Mouse (Mus musculus) hindbrain, embryonic 12.5 days (tissue): ENCODE results near the gene Cdk8. TPM values are rescaled to one million over a fixed set of nuclear protein-coding genes. Genes with fewer than 3 reads are reported as not detected.

Experiments used
- ATAC-seq: fragments of 200-750 bp; cut with Nextera tagmentation; 2 replicates; pipeline ENCODE4 v1.8.0; 2017; ENCODE audit warnings: moderate TSS enrichment; ENCODE audit not compliant: low FRiP score
- H3K27ac ChIP-seq: fragments of 300-500 bp; sonication (generic); 2 replicates; pipeline ENCODE4 v1.5.1; 2016; ENCODE audit warnings: mild to moderate bottlenecking
- H3K27me3 ChIP-seq: fragments of 300-500 bp; sonication (generic); 2 replicates; pipeline ENCODE4 v1.6.1; 2016; ENCODE audit warnings: mild to moderate bottlenecking
- H3K36me3 ChIP-seq: fragments of 300-500 bp; sonication (generic); 2 replicates; pipeline ENCODE4 v1.6.1; 2016; ENCODE audit warnings: mild to moderate bottlenecking
- H3K4me1 ChIP-seq: fragments of 300-500 bp; sonication (generic); 2 replicates; pipeline ENCODE4 v1.6.1; 2016
- H3K4me2 ChIP-seq: fragments of 300-500 bp; sonication (generic); replicated peaks from 2 replicates; pipeline ENCODE4 v1.6.1; 2016; ENCODE audit warnings: mild to moderate bottlenecking
- H3K4me3 ChIP-seq: fragments of 300-500 bp; sonication (generic); 2 replicates; pipeline ENCODE4 v1.5.1; 2016; ENCODE audit warnings: mild to moderate bottlenecking
- H3K9ac ChIP-seq: fragments of 300-500 bp; sonication (generic); 2 replicates; pipeline ENCODE4 v1.6.1; 2016; ENCODE audit warnings: mild to moderate bottlenecking, moderate library complexity
- H3K9me3 ChIP-seq: fragments of 300-500 bp; sonication (generic); replicated peaks from 2 replicates; pipeline ENCODE4 v1.6.1; 2016; ENCODE audit warnings: mild to moderate bottlenecking
- WGBS: fragments of 180-500 bp; shearing (Covaris S2); methylation state at CpG from one replicate; pipeline ENCODE4 v1.1.7; 2016; 5-methylcytosine and 5-hydroxymethylcytosine counted together
- polyA plus RNA-seq: library from polyadenylated mRNA; unstranded; fragments of >200 nt; fragmentation: Nextera tagmentation; extraction: Ambion mirVana; gene quantifications from 2 replicates; pipeline ENCODE4 v1.2.1, GENCODE M21; 2016

Gene Cdk8
- polyA plus RNA-seq, 1 experiment from 2014 or later: 32.6 TPM

DNA sequence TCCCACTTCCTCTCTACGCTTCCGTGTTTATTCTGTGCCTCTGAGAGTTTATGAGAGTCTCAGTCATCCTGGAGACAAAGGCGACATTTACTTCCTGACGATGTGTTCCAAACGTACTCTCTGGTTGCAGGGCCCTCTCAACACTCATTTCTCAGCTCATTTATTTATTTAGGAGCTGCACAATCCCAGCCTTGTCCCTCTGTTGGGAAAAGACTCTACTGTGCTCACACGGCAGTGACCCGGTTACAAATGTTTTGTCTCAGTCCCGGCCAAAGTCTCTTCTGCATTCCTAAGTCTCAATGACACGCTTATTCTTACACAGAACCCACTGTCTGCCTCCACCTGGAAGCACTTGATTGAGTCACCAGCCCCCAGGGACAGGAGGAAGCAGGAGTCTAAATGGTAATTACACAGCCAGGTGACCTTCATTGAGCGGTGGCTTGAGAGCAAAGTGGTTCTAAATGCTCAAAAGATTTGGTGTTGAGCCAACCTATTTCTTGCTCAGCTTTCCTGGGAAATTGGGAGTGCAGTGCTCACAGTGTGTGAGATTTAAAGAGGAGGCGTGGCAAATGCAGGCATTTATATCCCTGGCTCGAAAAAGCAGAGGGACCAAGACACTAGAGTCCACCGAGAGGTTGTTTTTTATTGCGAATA is 84.4 kb downstream of the Cdk8 start:
- 57% methylated on average over 14 of the region's 14 CpGs for WGBS

DNA sequence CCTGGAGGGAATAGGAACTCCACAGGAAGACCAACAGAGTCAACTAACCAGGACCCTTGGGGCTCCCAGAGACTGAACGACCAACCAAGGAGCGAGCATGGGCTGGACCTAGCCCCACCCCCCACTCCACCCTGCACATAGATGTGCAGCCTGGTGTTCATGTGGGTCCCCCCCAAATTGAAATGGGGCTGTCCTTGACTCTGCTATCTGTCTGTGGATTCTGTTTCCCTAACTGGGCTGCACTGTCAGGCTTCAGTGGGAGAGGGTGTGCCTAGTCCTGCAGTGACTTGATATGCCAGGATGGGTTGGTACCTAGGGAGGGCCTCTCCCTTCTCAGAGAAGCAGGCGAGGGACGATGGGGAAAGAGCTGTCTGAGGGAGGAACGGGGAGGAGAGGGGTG is 85.3 kb downstream of the Cdk8 start:
- peaks cover 14% of the 10 kb centered on the region for H3K4me1 ChIP-seq
- 86% methylated on average over 5 of the region's 5 CpGs for WGBS
- H3K27me3 ChIP-seq: no peaks in the 10 kb centered on the region
- H3K9me3 ChIP-seq: no peaks in the 10 kb centered on the region
- no peak overlapping the region for H3K4me2 ChIP-seq
- H3K9ac ChIP-seq: no peak overlapping the region
- peak; percentile 49; the same call in 1 of the 2 replicates for ATAC-seq
- no peak overlapping the region for H3K4me3 ChIP-seq
- H3K27ac ChIP-seq: no peak overlapping the region
- no peaks in the 10 kb centered on the region for H3K36me3 ChIP-seq

More for the DNA sequence above, 84.4 kb downstream of the Cdk8 start:
- no peak overlapping the region for H3K4me3 ChIP-seq
- H3K27me3 ChIP-seq: no peaks in the 10 kb centered on the region
- H3K4me1 ChIP-seq: peaks cover 14% of the 10 kb centered on the region
- H3K4me2 ChIP-seq: no peak overlapping the region; the same call in 1 of the 2 replicates
- H3K36me3 ChIP-seq: no peaks in the 10 kb centered on the region
- H3K9me3 ChIP-seq: no peaks in the 10 kb centered on the region
- H3K9ac ChIP-seq: no peak overlapping the region
- H3K27ac ChIP-seq: peak overlapping the region; percentile 35; the same call in 1 of the 2 replicates
- 0 out of 2 replicates have a peak, but pooled peaks have one; percentile 55 for ATAC-seq

DNA sequence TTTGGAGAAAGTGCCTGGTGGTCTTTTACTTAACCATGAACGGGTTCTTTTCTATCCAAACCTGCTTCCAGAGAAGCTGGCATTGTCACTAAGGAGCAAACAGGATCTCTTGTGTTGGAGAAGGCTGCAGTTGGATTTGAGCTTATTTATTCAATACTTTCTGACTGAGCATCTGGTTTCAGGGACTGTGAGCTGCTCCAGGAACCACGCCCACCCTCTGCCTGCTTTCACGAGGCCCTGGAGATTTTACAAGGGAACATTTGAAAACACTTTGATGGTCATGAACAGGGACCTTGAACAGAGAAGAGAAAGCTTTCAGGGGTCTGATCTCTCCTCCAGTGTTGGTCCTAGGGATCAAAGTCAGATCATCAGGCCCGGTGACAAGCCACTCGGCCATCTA is 87.0 kb downstream of the Cdk8 start:
- WGBS: 77% methylated on average over 5 of the region's 5 CpGs
- Histone ChIP-seq H3K27me3 (no peaks in the 10 kb centered on the region), H3K27ac (no peak overlapping the region), H3K4me2 (no peak overlapping the region), H3K4me3 (no peak overlapping the region), H3K4me1 (peaks cover 14% of the 10 kb centered on the region), H3K9ac (no peak overlapping the region), H3K36me3 (no peaks in the 10 kb centered on the region), H3K9me3 (no peaks in the 10 kb centered on the region)
- ATAC-seq: no peak

DNA sequence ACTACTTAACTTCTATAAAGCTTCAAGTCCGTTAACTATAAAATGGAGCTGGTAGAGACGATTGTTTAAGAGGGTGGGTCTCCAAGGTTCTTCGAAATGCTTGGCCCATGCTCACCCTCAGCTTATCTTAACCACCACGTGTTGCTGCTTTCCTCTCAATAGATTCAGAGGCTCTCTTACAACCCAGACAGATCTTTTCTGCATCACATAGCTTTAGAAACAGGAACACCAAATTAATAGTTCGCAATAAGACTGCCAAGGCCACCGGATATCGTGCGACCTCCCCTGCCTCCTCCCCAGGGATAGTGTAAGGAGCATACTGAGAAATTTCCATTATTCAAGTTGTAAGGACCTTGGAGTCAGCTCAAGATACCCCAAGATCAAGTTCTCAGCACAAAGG is 87.4 kb downstream of the Cdk8 start:
- H3K4me1 ChIP-seq: peaks cover 14% of the 10 kb centered on the region
- H3K36me3 ChIP-seq: no peaks in the 10 kb centered on the region
- no peak overlapping the region for H3K9ac ChIP-seq
- 88% methylated on average over 8 of the region's 8 CpGs for WGBS
- H3K4me2 ChIP-seq: no peak overlapping the region
- H3K27ac ChIP-seq: no peak overlapping the region
- no peak overlapping the region for H3K4me3 ChIP-seq
- no peak for ATAC-seq
- no peaks in the 10 kb centered on the region for H3K9me3 ChIP-seq
- H3K27me3 ChIP-seq: no peaks in the 10 kb centered on the region

DNA sequence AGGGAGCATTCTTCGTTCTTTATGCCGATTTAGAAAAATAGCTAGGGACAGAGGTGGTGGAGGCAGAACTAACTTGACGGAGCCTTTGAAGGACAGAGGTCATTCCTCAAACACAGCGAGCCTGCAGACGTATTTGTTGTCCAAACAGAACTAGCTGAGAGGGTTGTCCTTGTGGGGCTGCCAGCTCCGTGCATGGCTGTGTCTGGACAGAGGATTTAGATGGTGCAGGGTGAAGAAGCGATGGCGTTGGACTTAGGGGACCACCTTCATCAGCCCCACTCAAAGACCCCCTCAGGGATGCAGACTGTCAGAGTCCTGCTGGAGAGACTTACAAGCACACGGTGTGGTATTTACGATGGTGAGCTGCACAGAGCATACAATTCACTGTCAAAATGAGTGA is 97.9 kb downstream of the Cdk8 start:
- ATAC-seq: no peak
- Histone ChIP-seq H3K27ac (no peak overlapping the region), H3K9ac (no peak overlapping the region), H3K27me3 (no peaks in the 10 kb centered on the region), H3K4me1 (no peaks in the 10 kb centered on the region), H3K4me3 (no peak overlapping the region), H3K9me3 (no peaks in the 10 kb centered on the region), H3K4me2 (no peak overlapping the region), H3K36me3 (no peaks in the 10 kb centered on the region)
- 58% methylated on average over 10 of the region's 10 CpGs for WGBS

DNA sequence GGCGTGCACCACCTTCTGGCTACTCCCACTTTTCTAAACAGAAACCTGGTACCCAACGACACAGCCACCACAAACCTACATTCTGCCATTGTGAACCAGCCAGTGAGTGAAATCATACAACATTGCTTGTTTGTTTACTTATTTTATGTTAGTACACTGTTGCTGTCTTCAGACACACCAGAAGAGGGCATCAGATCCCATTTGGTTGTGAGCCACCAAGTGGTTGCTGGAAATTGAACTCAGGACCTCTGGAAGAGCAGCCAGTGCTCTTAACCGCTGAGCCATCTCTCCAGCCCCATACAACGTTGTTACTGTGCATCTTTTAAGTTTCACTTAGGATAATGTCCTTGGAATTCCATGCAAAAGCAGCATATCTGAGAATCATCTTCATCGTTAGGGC is 98.5 kb downstream of the Cdk8 start:
- no peak for ATAC-seq
- no peaks in the 10 kb centered on the region for H3K4me1 ChIP-seq
- H3K27ac ChIP-seq: no peak overlapping the region
- H3K4me2 ChIP-seq: no peak overlapping the region
- WGBS: 92% methylated on average over 5 of the region's 5 CpGs
- H3K27me3 ChIP-seq: no peaks in the 10 kb centered on the region
- H3K36me3 ChIP-seq: no peaks in the 10 kb centered on the region
- no peaks in the 10 kb centered on the region for H3K9me3 ChIP-seq
- no peak overlapping the region for H3K9ac ChIP-seq
- no peak overlapping the region for H3K4me3 ChIP-seq

DNA sequence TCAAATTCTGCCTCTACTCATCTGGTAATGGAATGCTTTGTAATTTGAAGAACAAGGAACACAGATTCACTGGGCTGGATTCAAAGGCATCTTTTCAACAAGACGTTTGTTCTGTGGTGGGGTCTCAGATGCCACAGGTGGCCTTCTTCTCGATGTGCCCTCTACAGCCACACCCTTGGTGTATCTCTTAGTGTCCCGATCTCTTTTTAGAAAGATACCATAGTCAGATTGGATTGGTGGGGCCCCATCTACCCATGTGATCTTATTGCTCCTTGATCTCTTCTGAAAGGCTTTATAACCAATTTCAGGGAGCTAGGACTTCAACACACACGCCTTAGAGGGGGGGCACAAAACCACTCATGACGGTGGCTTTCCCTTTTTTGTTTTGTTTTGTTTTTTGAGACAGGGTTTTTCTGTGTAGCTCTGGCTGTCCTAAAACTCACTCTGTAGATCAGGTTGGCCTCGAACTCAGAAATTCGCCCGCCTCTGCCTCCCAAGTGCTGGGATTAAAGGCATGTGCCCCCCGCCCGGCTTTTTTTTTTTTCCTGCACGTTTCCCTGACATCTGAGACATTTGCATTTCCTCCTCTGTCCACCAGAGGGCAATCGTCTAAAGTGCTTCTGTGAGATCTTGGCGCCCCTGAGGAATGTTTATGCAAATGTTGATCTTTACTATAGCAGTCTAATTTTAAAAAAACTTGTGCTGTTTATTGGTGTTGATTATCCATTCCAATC is 99.2 kb downstream of the Cdk8 start:
- H3K36me3 ChIP-seq: no peaks in the 10 kb centered on the region
- ATAC-seq: no peak
- WGBS: 41% methylated on average over 13 of the region's 13 CpGs
- no peak overlapping the region for H3K4me2 ChIP-seq
- H3K27me3 ChIP-seq: no peaks in the 10 kb centered on the region
- no peak overlapping the region for H3K27ac ChIP-seq
- no peaks in the 10 kb centered on the region for H3K4me1 ChIP-seq
- H3K4me3 ChIP-seq: no peak overlapping the region
- no peaks in the 10 kb centered on the region for H3K9me3 ChIP-seq
- no peak overlapping the region for H3K9ac ChIP-seq

DNA sequence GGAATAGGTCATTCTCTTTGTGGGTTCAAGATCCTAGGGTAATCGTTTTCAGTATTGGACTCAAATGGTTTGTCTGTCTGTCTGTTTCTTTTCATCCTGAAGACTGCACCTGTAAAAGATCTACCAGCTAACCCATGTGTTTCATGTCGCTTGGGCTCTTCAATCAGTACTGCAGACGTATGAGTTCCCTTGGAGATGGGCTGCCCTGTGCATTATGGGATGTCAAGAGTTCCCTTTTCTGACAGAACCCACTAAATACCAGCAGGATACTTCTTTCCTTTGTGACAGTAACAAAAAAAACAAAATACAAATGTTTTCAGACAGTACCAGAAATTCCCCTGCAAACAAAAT is 99.7 kb downstream of the Cdk8 start:
- 48% methylated on average over 3 of the region's 3 CpGs for WGBS
- H3K27ac ChIP-seq: no peak overlapping the region
- no peaks in the 10 kb centered on the region for H3K9me3 ChIP-seq
- no peak overlapping the region for H3K4me2 ChIP-seq
- H3K4me3 ChIP-seq: no peak overlapping the region
- H3K36me3 ChIP-seq: no peaks in the 10 kb centered on the region
- H3K27me3 ChIP-seq: no peaks in the 10 kb centered on the region
- no peaks in the 10 kb centered on the region for H3K4me1 ChIP-seq
- no peak for ATAC-seq
- no peak overlapping the region for H3K9ac ChIP-seq

DNA sequence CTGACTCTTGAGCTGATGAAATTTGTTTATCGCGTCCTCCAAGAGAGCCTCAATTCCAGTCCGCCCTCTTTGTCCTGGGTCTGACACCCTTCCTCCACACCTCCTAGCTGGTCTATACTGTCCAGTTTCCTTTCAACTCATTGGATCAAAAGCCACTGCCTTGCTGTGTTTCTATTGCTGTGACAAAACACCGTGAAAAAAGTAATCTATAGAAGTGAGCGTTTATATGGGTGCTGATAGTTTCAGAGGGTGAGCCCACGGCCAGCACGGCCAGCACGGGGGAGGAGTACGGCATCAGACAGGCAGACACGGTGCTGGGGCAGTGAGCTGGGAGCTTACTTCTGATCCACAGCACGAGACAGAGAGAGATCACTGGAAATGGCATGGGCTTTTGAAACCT is 100.1 kb downstream of the Cdk8 start:
- Histone ChIP-seq H3K4me2 (no peak overlapping the region), H3K27me3 (no peaks in the 10 kb centered on the region), H3K9ac (no peak overlapping the region), H3K27ac (no peak overlapping the region), H3K9me3 (no peaks in the 10 kb centered on the region), H3K4me3 (no peak overlapping the region), H3K4me1 (no peaks in the 10 kb centered on the region), H3K36me3 (no peaks in the 10 kb centered on the region)
- 78% methylated on average over 11 of the region's 11 CpGs for WGBS
- ATAC-seq: no peak

DNA sequence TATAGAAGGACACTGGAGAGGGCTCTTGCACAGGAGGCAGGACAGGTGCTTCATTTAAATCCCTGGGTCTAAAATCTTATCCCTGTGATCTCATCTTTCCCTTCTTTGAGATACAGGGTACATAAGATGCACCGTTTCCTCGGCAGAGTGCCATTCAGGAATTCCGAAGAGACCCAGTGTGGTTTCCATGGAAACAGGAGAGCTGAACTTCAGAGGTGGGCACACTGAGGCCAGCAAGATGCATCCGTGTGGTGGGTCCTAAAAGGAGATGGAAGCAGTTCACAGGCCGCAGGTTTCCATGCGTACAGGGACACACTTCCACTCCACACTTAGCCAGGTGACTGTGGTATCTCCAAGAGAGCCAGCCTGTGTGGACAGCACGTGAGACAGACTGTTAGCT is 101.5 kb downstream of the Cdk8 start:
- Histone ChIP-seq H3K27me3 (no peaks in the 10 kb centered on the region), H3K36me3 (no peaks in the 10 kb centered on the region), H3K4me1 (no peaks in the 10 kb centered on the region), H3K4me2 (no peak overlapping the region), H3K9me3 (no peaks in the 10 kb centered on the region), H3K27ac (no peak overlapping the region), H3K4me3 (no peak overlapping the region), H3K9ac (no peak overlapping the region)
- no peak for ATAC-seq
- 62% methylated on average over 7 of the region's 7 CpGs for WGBS

DNA sequence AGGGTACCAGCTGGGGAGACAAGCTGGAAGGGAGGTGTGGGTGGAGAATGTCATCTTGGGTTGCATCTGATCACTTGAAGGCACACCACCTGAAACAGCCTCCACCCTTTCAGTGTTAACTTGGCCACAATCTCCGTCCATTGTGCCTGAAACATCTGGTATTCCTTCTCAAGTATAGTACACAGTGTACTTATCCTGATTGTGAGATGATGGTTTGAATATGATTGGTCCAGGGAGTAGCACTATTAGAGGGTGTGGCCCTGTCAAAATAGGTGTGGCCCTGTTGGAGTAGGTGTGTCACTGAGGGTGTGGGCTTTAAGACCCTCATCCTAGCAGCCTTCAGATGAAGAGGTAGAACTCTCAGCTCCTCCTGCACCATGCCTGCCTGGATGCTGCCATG is 103.4 kb downstream of the Cdk8 start:
- Histone ChIP-seq H3K4me2 (no peak overlapping the region), H3K36me3 (no peaks in the 10 kb centered on the region), H3K4me1 (no peaks in the 10 kb centered on the region), H3K27ac (no peak overlapping the region), H3K27me3 (no peaks in the 10 kb centered on the region), H3K9ac (no peak overlapping the region), H3K9me3 (no peaks in the 10 kb centered on the region), H3K4me3 (no peak overlapping the region)
- no peak for ATAC-seq
- 93% methylated on average over 1 of the region's 1 CpGs for WGBS

DNA sequence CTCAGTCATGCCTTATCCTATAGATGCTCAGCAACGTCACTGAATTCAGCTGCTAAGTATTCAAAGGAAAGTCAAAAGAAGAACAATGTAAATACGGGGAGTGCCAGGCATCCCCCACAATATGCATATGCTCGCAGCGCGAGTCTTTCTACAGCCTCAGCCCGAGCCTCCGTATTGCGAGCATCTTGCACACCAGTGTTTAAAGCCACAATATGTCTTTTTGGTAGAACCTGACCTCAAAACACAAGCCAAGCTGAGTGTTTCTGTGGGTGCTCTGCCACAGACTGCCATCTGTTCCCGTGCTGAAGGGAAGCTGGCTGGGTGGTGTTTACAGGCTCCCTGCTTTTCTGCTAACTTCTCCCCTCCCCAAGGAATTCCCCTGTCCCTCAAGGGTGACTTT is 107.0 kb downstream of the Cdk8 start:
- no peak overlapping the region for H3K9ac ChIP-seq
- no peaks in the 10 kb centered on the region for H3K27me3 ChIP-seq
- H3K27ac ChIP-seq: no peak overlapping the region
- no peak overlapping the region for H3K4me2 ChIP-seq
- H3K4me1 ChIP-seq: no peaks in the 10 kb centered on the region
- no peaks in the 10 kb centered on the region for H3K36me3 ChIP-seq
- no peak for ATAC-seq
- H3K9me3 ChIP-seq: no peaks in the 10 kb centered on the region
- H3K4me3 ChIP-seq: no peak overlapping the region
- 55% methylated on average over 9 of the region's 9 CpGs for WGBS

DNA sequence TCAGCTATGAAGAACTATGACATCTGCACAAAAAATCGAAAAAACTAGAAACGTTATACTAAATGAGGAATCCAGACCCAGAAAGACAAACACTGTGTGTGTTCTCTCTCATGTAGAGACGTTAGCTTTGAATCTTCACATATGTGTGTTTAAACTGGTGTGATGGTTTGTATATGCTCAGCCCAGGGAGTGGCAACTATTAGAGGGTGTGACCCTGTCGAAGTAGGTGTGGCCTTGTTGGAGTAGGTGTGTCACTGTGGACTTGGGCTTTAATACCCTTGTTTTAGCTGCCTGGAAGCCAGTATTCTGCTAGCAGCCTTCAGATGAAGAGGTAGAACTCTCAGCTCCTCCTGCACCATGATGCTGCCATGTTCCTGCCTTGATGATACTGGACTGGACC is 109.0 kb downstream of the Cdk8 start:
- Histone ChIP-seq H3K36me3 (no peaks in the 10 kb centered on the region), H3K27ac (no peak overlapping the region), H3K4me3 (no peak overlapping the region), H3K27me3 (no peaks in the 10 kb centered on the region), H3K4me2 (no peak overlapping the region), H3K9ac (no peak overlapping the region), H3K9me3 (no peaks in the 10 kb centered on the region), H3K4me1 (no peaks in the 10 kb centered on the region)
- WGBS: 80% methylated on average over 4 of the region's 4 CpGs
- ATAC-seq: no peak
